Mouse (Mus musculus) C2C12 (cell line): ENCODE measurements around the gene Mocs1.

Experiments
- CTCF ChIP-seq: IDR thresholded peaks from one replicate; pipeline ENCODE4 v1.5.1; 2011; ENCODE audit not compliant: control insufficient read depth, insufficient read depth, insufficient read length
- MAX ChIP-seq: IDR thresholded peaks from one replicate; pipeline ENCODE4 v1.6.1; 2011; ENCODE audit warnings: mild to moderate bottlenecking, control low read depth
- USF1 ChIP-seq: IDR thresholded peaks from one replicate; pipeline ENCODE4 v1.6.1; 2011; ENCODE audit warnings: low read depth, mild to moderate bottlenecking, control low read depth, moderate library complexity

GRCm38 (mm10) chr17:49457833-49458232, 29.7 kb downstream of the Mocs1 start:
- TF ChIP-seq CTCF = no peak
- no peak for TF ChIP-seq MAX
- no peak for TF ChIP-seq USF1
